Mouse (Mus musculus): Measurements from ENCODE around the gene Ephb4. TPM values are rescaled to one million over a fixed set of nuclear protein-coding genes. Genes with fewer than 3 reads are reported as not detected.

The Ephb4 gene
- polyA plus RNA-seq (2011; ENCODE audit: insufficient read depth, insufficient read length, low replicate concordance, missing spikeins), result 3.1 and 4.5 TPM in 2 replicates

DNA sequence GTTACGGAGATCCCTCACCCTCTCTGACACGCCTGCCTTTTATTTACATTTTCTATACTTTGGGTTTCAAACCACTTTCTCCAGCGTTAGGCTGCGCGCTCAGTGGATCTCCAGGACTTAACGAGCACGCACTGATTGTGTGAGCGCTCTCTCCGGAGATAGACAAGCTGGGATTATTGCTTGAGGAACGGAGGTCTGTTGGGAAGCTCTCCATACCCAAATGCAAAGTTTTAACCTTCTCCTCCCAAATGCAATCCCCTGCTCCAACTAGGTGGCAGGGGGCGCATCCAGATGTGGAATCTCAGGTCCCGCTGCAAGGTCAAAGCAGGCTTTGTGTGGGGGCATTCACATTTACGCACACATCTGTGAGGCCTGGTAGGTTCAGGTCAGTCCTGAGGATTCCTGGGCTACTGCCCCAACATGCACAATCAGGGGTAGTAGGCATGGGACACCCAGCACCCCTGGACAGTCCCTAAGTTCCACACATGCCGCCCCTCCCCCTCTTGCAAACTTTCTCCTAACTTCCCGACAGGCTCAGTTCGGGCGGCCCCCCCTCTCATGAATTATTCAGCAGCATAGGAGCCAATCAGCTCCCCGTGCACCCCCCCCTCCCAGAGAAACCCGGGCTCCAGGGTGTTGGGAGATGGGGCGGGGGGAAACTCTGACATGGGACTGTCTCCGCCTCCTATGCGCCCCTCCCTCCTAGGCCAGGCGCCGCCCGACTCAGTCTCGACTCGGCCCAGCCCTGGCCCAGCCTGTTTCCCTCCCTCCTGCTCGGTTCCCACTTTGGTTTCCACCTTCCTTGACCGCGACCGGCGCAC lies at the start of gene Ephb4:
Gene Ephb4 (plus strand): TSS at position 726 of the 821 bp plus-strand sequence.
- 2% methylated on average over 32 of the region's 32 CpGs for WGBS
- Histone ChIP-seq H3K4me1 (ENCODE audit: control insufficient read depth, insufficient read depth, low read length) (no peaks in the 10 kb centered on the region; the same call in 1 of the 2 replicates), H3K4me3 (replicated peaks; ENCODE audit: control insufficient read depth, low read depth, low read length) (no peak within 1 kb of the TSS), H3K27ac (ENCODE audit: control insufficient read depth, insufficient read depth, low read depth, low read length, poor library complexity) (no peak within 1 kb of the TSS; the same call in 1 of the 2 replicates)
- TF ChIP-seq CTCF (IDR thresholded peaks at IDR 0.05; ENCODE audit: control insufficient read depth, insufficient read depth, low read length), result no peak
- TF ChIP-seq POLR2A (IDR thresholded peaks at IDR 0.05; ENCODE audit: borderline replicate concordance, control insufficient read depth, low read depth, low read length), result no peak

GRCm38 (mm10) chr5:137301253-137301652 lies 48.7 kb upstream of the Ephb4 start:
- whole genome bisulfite sequencing, result 91% methylated on average over 21 of the region's 21 CpGs
- TF ChIP-seq CTCF (IDR thresholded peaks at IDR 0.05; ENCODE audit: control insufficient read depth, insufficient read depth, low read length) (no peak), POLR2A (IDR thresholded peaks at IDR 0.05; ENCODE audit: borderline replicate concordance, control insufficient read depth, low read depth, low read length) (no peak)
- H3K4me3 ChIP-seq (replicated peaks; ENCODE audit: control insufficient read depth, low read depth, low read length), result no peak overlapping the region
- peaks cover under 1% of the 10 kb centered on the region for H3K4me1 ChIP-seq (ENCODE audit: control insufficient read depth, insufficient read depth, low read length)
- no peak overlapping the region for H3K27ac ChIP-seq (ENCODE audit: control insufficient read depth, insufficient read depth, low read depth, low read length, poor library complexity)

DNA sequence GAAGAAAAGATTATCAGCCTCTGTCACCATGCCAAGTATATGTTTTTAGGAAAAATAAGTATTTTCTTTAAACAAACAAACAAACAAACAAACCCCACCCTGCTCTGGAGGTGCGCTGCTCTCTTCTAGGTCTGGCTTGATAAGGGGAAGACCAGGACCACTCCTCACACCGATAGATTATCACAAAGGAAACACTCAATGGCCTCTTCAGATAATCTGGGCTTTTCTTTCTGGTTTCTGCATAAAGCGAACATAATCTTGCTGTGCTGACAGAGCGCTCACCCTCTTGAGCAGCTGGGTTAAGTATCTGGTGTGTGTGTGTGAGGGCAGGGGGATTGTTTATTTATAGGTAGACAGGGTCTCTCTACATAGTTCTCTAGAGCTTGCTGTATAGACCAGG lies 46.3 kb upstream of the Ephb4 start:
- H3K4me1 ChIP-seq (ENCODE audit: control insufficient read depth, insufficient read depth, low read length), result peaks cover 2% of the 10 kb centered on the region
- no peak overlapping the region for H3K27ac ChIP-seq (ENCODE audit: control insufficient read depth, insufficient read depth, low read depth, low read length, poor library complexity)
- 58% methylated on average over 4 of the region's 4 CpGs for WGBS
- no peak overlapping the region for H3K4me3 ChIP-seq (replicated peaks; ENCODE audit: control insufficient read depth, low read depth, low read length)
- no peak for TF ChIP-seq POLR2A (IDR thresholded peaks at IDR 0.05; ENCODE audit: borderline replicate concordance, control insufficient read depth, low read depth, low read length)
- no peak for TF ChIP-seq CTCF (IDR thresholded peaks at IDR 0.05; ENCODE audit: control insufficient read depth, insufficient read depth, low read length)

GRCm38 (mm10) chr5:137304165-137304564 lies 45.7 kb upstream of the Ephb4 start:
- H3K4me3 ChIP-seq (replicated peaks; ENCODE audit: control insufficient read depth, low read depth, low read length), result no peak overlapping the region
- 56% methylated on average over 3 of the region's 3 CpGs for WGBS
- TF ChIP-seq CTCF (IDR thresholded peaks at IDR 0.05; ENCODE audit: control insufficient read depth, insufficient read depth, low read length), result no peak
- TF ChIP-seq POLR2A (IDR thresholded peaks at IDR 0.05; ENCODE audit: borderline replicate concordance, control insufficient read depth, low read depth, low read length), result no peak
- H3K27ac ChIP-seq (ENCODE audit: control insufficient read depth, insufficient read depth, low read depth, low read length, poor library complexity), result no peak overlapping the region
- peaks cover 2% of the 10 kb centered on the region for H3K4me1 ChIP-seq (ENCODE audit: control insufficient read depth, insufficient read depth, low read length)

GRCm38 (mm10) chr5:137304816-137305215 lies 45.1 kb upstream of the Ephb4 start:
- 71% methylated on average over 4 of the region's 4 CpGs for WGBS
- Histone ChIP-seq H3K27ac (ENCODE audit: control insufficient read depth, insufficient read depth, low read depth, low read length, poor library complexity) (no peak overlapping the region), H3K4me1 (ENCODE audit: control insufficient read depth, insufficient read depth, low read length) (peaks cover 2% of the 10 kb centered on the region), H3K4me3 (replicated peaks; ENCODE audit: control insufficient read depth, low read depth, low read length) (no peak overlapping the region)
- no peak for TF ChIP-seq POLR2A (IDR thresholded peaks at IDR 0.05; ENCODE audit: borderline replicate concordance, control insufficient read depth, low read depth, low read length)
- no peak for TF ChIP-seq CTCF (IDR thresholded peaks at IDR 0.05; ENCODE audit: control insufficient read depth, insufficient read depth, low read length)

GRCm38 (mm10) chr5:137305822-137306221 lies 44.1 kb upstream of the Ephb4 start:
- peaks cover 3% of the 10 kb centered on the region for H3K4me1 ChIP-seq (ENCODE audit: control insufficient read depth, insufficient read depth, low read length)
- H3K4me3 ChIP-seq (replicated peaks; ENCODE audit: control insufficient read depth, low read depth, low read length), result no peak overlapping the region
- WGBS, result 14% methylated on average over 3 of the region's 3 CpGs
- TF ChIP-seq CTCF (IDR thresholded peaks at IDR 0.05; ENCODE audit: control insufficient read depth, insufficient read depth, low read length) (no peak), POLR2A (IDR thresholded peaks at IDR 0.05; ENCODE audit: borderline replicate concordance, control insufficient read depth, low read depth, low read length) (no peak)
- no peak overlapping the region for H3K27ac ChIP-seq (ENCODE audit: control insufficient read depth, insufficient read depth, low read depth, low read length, poor library complexity)

DNA sequence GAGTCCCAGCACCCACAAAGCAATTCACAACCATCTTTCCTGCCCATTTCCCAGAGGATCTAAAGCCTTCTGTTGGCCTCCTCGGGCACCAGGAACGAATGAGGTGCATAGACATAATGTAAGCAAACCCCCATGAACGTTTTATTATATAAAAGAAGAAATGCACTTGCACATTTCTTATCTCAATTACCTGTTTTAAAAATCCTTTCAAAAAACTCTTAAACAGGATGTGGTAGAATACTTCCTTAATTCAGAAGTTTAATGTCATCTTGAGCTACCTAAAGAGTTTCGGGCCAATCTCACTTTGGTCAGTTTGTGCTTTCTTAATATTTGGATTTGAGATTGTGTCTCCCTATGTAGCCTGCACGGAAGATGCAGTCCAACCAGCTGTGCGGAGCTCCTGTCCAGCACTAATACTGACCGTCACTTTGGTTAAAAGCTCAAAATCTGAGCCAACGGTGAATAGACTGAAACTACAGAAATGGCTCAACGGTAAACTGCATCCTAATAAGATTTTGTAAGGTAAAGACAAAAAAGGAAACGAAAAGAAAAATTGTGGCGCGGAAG lies 43.4 kb upstream of the Ephb4 start:
- H3K4me3 ChIP-seq (replicated peaks; ENCODE audit: control insufficient read depth, low read depth, low read length), result peak overlapping the region; percentile 81
- peaks cover 3% of the 10 kb centered on the region for H3K4me1 ChIP-seq (ENCODE audit: control insufficient read depth, insufficient read depth, low read length)
- under 1% methylated on average over 12 of the region's 12 CpGs for WGBS
- TF ChIP-seq POLR2A (IDR thresholded peaks at IDR 0.05; ENCODE audit: borderline replicate concordance, control insufficient read depth, low read depth, low read length) (no peak), CTCF (IDR thresholded peaks at IDR 0.05; ENCODE audit: control insufficient read depth, insufficient read depth, low read length) (no peak)
- H3K27ac ChIP-seq (ENCODE audit: control insufficient read depth, insufficient read depth, low read depth, low read length, poor library complexity), result peak overlapping the region; percentile 88
